Mouse (Mus musculus): Measurements from ENCODE around the gene Dusp18. TPM values are rescaled to one million over a fixed set of nuclear protein-coding genes. Genes with fewer than 3 reads are reported as not detected.

The Dusp18 gene
- polyA plus RNA-seq, 1 experiment from 2014 or later: 18.9 TPM

DNA sequence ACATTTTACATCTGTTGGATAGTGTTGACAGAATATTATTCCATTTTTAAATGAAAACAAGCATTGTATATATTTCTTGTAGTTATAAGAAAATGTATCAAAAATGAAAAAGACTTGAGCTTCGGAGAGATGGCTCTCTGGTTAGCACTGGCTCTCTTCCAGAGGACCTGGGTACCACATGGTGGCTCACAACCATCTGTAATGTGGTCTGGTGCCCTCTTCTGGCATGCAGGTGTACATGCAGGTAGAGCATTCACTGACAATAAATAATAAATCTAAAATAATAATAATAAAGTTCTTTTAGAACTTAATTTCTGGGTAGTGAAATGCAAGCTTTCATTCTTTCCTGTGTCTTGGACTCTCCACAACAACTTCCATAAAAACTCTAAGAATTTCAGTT lies 23.7 kb downstream of the Dusp18 start:
- Histone ChIP-seq H3K36me3 (peaks cover 16% of the 10 kb centered on the region), H3K4me3 (no peak overlapping the region), H3K27ac (replicated peaks) (no peak overlapping the region), H3K27me3 (ENCODE audit: low read depth, poor library complexity, severe bottlenecking) (no peaks in the 10 kb centered on the region; the same call in 1 of the 2 replicates), H3K9me3 (replicated peaks) (no peaks in the 10 kb centered on the region), H3K4me1 (peaks cover 10% of the 10 kb centered on the region)
- WGBS: 79% methylated on average over 1 of the region's 1 CpGs
- no peak for DNase-seq (ENCODE audit: low spot score)

DNA sequence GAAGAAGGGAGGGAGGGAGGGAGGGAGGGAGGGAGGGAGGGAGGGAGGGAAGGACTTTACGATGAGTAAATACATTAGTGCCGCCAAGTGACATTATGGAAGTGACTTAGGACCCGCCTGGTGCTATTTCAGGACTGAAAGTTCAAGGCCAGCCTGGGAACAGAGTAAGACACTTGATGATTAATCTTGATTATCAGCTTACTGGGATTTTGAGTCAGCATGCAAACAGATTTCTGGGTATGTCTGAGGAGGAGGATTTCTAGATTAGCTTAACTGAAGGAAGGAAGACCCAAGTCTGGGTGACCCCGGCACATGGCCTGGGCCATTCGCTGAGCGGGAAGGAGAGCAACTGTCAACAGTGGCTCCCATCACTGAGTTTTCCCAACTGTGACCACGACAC lies 25.4 kb downstream of the Dusp18 start:
- Histone ChIP-seq H3K9me3 (replicated peaks) (no peaks in the 10 kb centered on the region), H3K4me1 (0 out of 2 replicates have a peak, but pooled peaks cover 3% of the 10 kb centered on the region)
- 90% methylated on average over 7 of the region's 7 CpGs for WGBS

DNA sequence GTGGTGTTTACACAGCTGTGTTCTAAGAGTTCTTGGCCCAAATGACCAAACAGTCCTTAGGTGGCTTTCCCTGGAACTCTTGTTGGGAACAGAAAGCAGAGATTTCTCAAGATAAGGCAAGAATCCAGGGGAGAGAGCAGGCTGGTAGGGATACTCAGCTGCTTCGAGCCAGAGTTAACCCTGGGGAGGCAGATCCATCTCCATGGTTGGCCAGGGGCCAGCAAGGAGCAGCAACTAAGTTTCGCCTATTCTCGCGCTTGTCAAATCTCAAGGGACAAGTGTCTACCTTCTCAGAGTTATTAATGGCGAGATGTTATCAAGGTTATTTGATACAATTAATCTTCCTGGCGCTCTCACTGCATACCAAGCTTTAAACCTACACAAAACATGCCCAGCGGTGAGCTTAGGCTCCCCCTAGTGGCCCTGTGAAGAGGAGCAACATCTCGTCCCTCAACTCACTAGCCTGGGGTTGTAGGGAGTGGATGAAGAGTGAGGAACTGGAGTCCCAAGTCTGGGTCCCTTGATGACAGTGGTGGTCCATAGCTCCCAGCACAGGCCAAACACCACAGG lies 26.3 kb downstream of the Dusp18 start:
- 34% methylated on average over 8 of the region's 8 CpGs for WGBS
- Histone ChIP-seq H3K4me3 (no peak overlapping the region), H3K4me1 (0 out of 2 replicates have a peak, but pooled peaks cover 3% of the 10 kb centered on the region), H3K9me3 (replicated peaks) (no peaks in the 10 kb centered on the region), H3K27me3 (ENCODE audit: low read depth, poor library complexity, severe bottlenecking) (no peaks in the 10 kb centered on the region), H3K27ac (replicated peaks) (no peak overlapping the region), H3K36me3 (peaks cover 33% of the 10 kb centered on the region)
- peak; percentile 51 for DNase-seq (ENCODE audit: low spot score)

More for the DNA sequence above, 25.4 kb downstream of the Dusp18 start:
- Histone ChIP-seq H3K27me3 (ENCODE audit: low read depth, poor library complexity, severe bottlenecking) (no peaks in the 10 kb centered on the region; the same call in 1 of the 2 replicates), H3K27ac (replicated peaks) (no peak overlapping the region), H3K4me3 (no peak overlapping the region), H3K36me3 (peaks cover 31% of the 10 kb centered on the region)
- no peak for DNase-seq (ENCODE audit: low spot score)

GRCm38 (mm10) chr11:3922115-3922514 lies 27.1 kb downstream of the Dusp18 start:
- H3K4me1 ChIP-seq: 0 out of 2 replicates have a peak, but pooled peaks cover 3% of the 10 kb centered on the region
- no peaks in the 10 kb centered on the region for H3K9me3 ChIP-seq (replicated peaks)
- H3K27me3 ChIP-seq (ENCODE audit: low read depth, poor library complexity, severe bottlenecking): no peaks in the 10 kb centered on the region
- H3K4me3 ChIP-seq: no peak overlapping the region
- peaks cover 38% of the 10 kb centered on the region for H3K36me3 ChIP-seq
- WGBS: 89% methylated on average over 9 of the region's 9 CpGs
- H3K27ac ChIP-seq (replicated peaks): no peak overlapping the region
- DNase-seq (ENCODE audit: low spot score): no peak

DNA sequence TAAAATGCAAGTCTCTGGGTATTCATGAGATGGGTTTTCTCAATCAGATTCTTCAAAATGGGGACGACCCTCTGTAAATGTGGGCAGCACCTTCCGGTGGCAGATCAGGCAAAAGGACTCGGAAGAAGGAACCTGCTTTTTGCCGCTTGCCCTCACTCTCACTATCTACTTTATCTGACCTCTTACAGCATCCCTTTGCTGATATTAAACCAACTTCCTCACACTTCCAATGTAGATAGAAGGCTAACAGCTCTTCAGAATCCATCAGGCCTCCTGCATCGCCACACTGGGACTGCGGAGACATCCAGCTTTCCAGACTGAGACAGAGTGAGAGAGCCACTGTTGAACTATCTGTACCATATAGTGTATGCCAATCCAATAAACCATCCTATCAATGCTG lies 27.7 kb downstream of the Dusp18 start:
- Histone ChIP-seq H3K27me3 (ENCODE audit: low read depth, poor library complexity, severe bottlenecking) (no peaks in the 10 kb centered on the region), H3K4me1 (0 out of 2 replicates have a peak, but pooled peaks cover 3% of the 10 kb centered on the region), H3K36me3 (peaks cover 38% of the 10 kb centered on the region), H3K4me3 (no peak overlapping the region), H3K27ac (replicated peaks) (no peak overlapping the region), H3K9me3 (replicated peaks) (no peaks in the 10 kb centered on the region)
- DNase-seq (ENCODE audit: low spot score): no peak
- 93% methylated on average over 6 of the region's 6 CpGs for WGBS

DNA sequence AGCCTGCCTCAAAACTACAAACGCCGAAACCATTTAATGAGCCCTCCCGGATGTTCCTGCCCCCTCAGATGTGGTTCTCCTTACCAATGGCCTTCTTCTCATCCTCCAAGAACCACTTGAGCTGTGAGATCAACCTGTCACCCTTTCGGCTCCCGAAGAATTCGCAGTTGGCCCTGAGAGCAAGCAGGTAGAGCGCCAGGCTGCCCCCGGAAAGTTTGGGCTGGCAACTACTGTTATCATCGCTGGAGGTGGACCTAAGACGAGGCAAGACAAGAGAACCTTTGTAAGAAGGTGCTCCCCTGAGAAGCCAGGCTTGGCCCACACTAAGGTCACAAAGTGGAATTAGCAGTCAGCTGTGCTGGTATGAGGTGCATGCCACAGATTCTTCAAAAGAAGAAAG lies 30.9 kb downstream of the Dusp18 start:
- DNase-seq (ENCODE audit: low spot score): no peak
- Histone ChIP-seq H3K27ac (replicated peaks) (no peak overlapping the region), H3K27me3 (ENCODE audit: low read depth, poor library complexity, severe bottlenecking) (no peaks in the 10 kb centered on the region), H3K4me3 (no peak overlapping the region), H3K9me3 (replicated peaks) (no peaks in the 10 kb centered on the region), H3K36me3 (peaks cover 38% of the 10 kb centered on the region), H3K4me1 (peaks cover 11% of the 10 kb centered on the region)
- WGBS: 90% methylated on average over 10 of the region's 10 CpGs

GRCm38 (mm10) chr11:3930019-3930418 lies 35.0 kb downstream of the Dusp18 start:
- Histone ChIP-seq H3K9me3 (replicated peaks) (no peaks in the 10 kb centered on the region), H3K27me3 (ENCODE audit: low read depth, poor library complexity, severe bottlenecking) (no peaks in the 10 kb centered on the region), H3K27ac (replicated peaks) (no peak overlapping the region), H3K36me3 (peaks cover 11% of the 10 kb centered on the region; the same call in 1 of the 2 replicates), H3K4me1 (peaks cover 20% of the 10 kb centered on the region), H3K4me3 (no peak overlapping the region)
- no peak for DNase-seq (ENCODE audit: low spot score)
- 77% methylated on average over 4 of the region's 4 CpGs for WGBS

DNA sequence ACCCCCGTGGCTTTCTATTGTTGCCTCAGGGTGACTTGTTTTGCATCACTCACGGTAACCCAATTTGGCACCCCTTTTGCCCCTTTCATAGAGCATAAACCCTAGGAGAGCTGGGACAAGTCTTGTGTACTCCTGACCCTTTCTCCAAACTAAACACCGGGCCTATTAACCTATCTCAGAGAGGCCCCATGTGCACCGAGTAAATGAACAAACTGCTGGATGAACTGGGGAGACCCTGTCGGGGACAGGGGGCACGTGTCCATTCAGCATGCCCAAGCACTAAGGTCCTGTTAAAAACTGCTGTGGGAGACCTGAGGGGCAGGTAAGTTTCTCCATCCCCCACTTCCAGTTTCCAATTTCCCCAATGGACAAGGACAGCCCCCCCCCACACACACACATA lies 35.9 kb downstream of the Dusp18 start:
- Histone ChIP-seq H3K27ac (replicated peaks) (0 out of 2 replicates have a peak overlapping the region, but pooled peaks have one; percentile 82), H3K9me3 (replicated peaks) (no peaks in the 10 kb centered on the region), H3K36me3 (peaks cover 6% of the 10 kb centered on the region; the same call in 1 of the 2 replicates), H3K4me1 (peaks cover 20% of the 10 kb centered on the region), H3K27me3 (ENCODE audit: low read depth, poor library complexity, severe bottlenecking) (no peaks in the 10 kb centered on the region), H3K4me3 (peak overlapping the region; percentile 73)
- DNase-seq (ENCODE audit: low spot score): no peak
- 36% methylated on average over 6 of the region's 6 CpGs for WGBS

GRCm38 (mm10) chr11:3931511-3932211 lies 36.6 kb downstream of the Dusp18 start, which contains the start of gene Tcn2:
Tcn2 (minus strand) TSS chr11:3932159.
- no peaks in the 10 kb centered on the region for H3K9me3 ChIP-seq (replicated peaks)
- under 1% methylated on average over 22 of the region's 26 CpGs for WGBS
- peak within 1 kb of the TSS; percentile 73 for H3K4me3 ChIP-seq

DNA sequence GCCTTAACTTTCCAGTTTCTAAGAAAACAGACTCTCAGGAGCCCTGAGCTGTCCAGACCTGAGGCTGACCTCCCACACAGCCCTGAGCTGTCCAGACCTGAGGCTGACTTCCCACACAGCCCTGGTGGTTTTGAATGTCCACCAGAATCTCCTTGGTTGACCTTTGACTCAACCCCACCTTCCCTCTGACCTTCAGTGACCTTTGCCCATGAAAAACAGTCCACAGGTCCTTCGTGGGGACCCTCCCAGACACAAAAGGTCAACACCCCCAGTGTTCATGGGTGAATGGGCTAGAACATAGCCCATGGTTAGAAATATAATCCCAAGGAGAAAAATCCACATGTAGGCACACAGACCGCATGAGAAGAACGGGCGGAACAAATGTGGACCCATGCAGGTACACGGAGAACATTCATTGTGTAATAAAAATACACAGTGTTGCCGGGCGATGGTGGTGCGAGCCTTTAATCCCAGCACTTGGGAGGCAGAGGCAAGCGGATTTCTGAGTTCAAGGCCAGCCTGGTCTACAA lies 38.8 kb downstream of the Dusp18 start:
- no peaks in the 10 kb centered on the region for H3K27me3 ChIP-seq (ENCODE audit: low read depth, poor library complexity, severe bottlenecking)
- no peak overlapping the region for H3K27ac ChIP-seq (replicated peaks)
- DNase-seq (ENCODE audit: low spot score): no peak
- H3K36me3 ChIP-seq: no peaks in the 10 kb centered on the region
- peaks cover 20% of the 10 kb centered on the region for H3K4me1 ChIP-seq
- H3K9me3 ChIP-seq (replicated peaks): no peaks in the 10 kb centered on the region
- WGBS: 88% methylated on average over 9 of the region's 9 CpGs
- H3K4me3 ChIP-seq: no peak overlapping the region

More at GRCm38 (mm10) chr11:3931511-3932211, 36.6 kb downstream of the Dusp18 start, which contains the start of gene Tcn2:
- H3K27me3 ChIP-seq (ENCODE audit: low read depth, poor library complexity, severe bottlenecking): no peaks in the 10 kb centered on the region
- peak within 1 kb of the TSS; percentile 82 for H3K27ac ChIP-seq (replicated peaks)
- H3K4me1 ChIP-seq: peaks cover 20% of the 10 kb centered on the region
- DNase-seq (ENCODE audit: low spot score): peak; percentile 83
- H3K36me3 ChIP-seq: 0 out of 2 replicates have a peak, but pooled peaks cover 3% of the 10 kb centered on the region

GRCm38 (mm10) chr11:3935135-3935534 lies 40.1 kb downstream of the Dusp18 start:
- no peak for DNase-seq (ENCODE audit: low spot score)
- Histone ChIP-seq H3K9me3 (replicated peaks) (no peaks in the 10 kb centered on the region), H3K27me3 (ENCODE audit: low read depth, poor library complexity, severe bottlenecking) (no peaks in the 10 kb centered on the region), H3K27ac (replicated peaks) (no peak overlapping the region), H3K4me1 (peaks cover 16% of the 10 kb centered on the region), H3K4me3 (no peak overlapping the region), H3K36me3 (no peaks in the 10 kb centered on the region)
- WGBS: 74% methylated on average over 4 of the region's 4 CpGs

DNA sequence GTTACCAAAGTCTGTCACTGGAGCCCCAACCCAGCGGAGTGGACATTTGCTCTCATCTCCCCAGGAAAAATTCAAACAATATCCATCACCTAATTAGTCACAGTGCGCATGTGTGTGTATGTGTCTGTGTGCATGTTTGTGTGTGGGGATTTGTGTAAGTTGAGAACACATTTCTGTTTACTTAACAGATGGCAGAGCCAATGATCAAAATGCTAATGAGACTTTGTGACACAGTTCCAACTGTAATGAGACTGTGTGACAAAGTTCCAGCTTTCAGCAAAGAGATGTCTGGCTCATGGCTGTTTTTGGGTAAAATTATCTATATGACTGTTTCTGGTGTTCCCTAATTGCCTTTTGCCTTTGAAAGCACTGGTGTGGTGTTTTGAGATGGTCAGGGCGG lies 41.3 kb downstream of the Dusp18 start:
- Histone ChIP-seq H3K27ac (replicated peaks) (no peak overlapping the region), H3K4me1 (peaks cover 7% of the 10 kb centered on the region), H3K36me3 (no peaks in the 10 kb centered on the region), H3K27me3 (ENCODE audit: low read depth, poor library complexity, severe bottlenecking) (no peaks in the 10 kb centered on the region), H3K9me3 (replicated peaks) (no peaks in the 10 kb centered on the region), H3K4me3 (no peak overlapping the region)
- DNase-seq (ENCODE audit: low spot score): no peak
- WGBS: 94% methylated on average over 3 of the region's 3 CpGs

Measured in midbrain, embryonic 10.5 days (tissue).